Mouse (Mus musculus) erythroblast, adult 5-6 weeks (primary cell): Measurements from ENCODE around the gene Ddx10. TPM values are rescaled to one million over a fixed set of nuclear protein-coding genes. Genes with fewer than 3 reads are reported as not detected.

ENCODE experiments used
- ATAC-seq: replicated peaks from 2 replicates; pipeline ENCODE4 v1.8.0; 2016; ENCODE audit warnings: moderate number of reproducible peaks, mild to moderate bottlenecking, moderate TSS enrichment, inconsistent platforms; ENCODE audit not compliant: poor library complexity, low FRiP score, severe bottlenecking
- total RNA-seq, 2 experiments: library from RNA; stranded (forward) in 1 of 2; stranded (reverse) in 1 of 2; fragments of 150-400 nt in 1 of 2; fragments of 200-764, 138-1000 nt in 1 of 2; gene quantifications; 2 replicates each; pipeline versions ENCODE4 v1.2.3 to v1.2.4; 2015 to 2017; ENCODE audit warnings: low replicate concordance in 2 of 2

The Ddx10 gene
- total RNA-seq (2015; ENCODE audit: low replicate concordance), result 7.9 and 9.4 TPM in 2 replicates
- 7.5 and 9.1 TPM in 2 replicates for total RNA-seq (2017; ENCODE audit: low replicate concordance)

DNA sequence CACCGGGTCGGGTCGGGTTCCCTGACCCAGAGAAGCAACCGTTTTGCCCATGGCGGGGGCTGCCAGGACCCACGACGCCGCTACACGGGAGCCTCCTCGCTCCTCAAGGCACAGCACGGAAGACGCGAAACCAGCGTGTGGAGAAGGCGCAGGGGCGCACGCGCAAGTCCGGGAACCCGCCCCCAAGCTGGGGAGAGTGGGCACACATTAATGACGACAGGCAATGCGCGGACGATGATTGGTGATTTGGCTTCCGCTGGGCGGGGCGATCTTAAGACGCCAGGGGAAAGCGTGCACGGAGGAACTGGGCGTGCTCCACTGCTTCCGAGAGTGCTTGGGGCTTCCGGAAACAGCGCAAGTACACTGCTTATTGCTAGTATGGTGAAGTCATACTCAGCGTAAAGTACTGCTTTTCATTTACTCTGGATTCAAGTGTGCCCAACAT, at the start of gene Ddx10:
Ddx10 (minus strand) TSS at position 101 of the 445 bp plus-strand sequence.
- ATAC-seq, result peak; percentile 100

DNA sequence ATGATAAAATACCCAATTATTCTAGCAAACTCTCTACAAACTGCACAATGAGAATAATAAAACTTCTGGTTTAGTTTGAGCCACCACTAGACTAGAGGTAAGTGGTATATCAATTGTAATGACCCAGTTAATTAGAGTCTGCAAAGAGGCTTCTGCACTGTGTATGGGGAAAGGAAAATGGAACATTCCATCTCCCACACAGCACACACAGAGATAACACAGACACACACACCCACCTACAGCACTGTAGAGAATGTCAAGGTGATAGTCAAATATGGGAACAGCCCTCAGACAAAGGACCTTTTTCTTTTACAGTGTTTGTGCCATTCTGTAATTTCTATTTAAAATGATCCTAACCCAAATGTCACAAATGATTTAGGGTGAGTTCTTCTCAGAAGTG, 45.0 kb upstream of the Ddx10 start:
- ATAC-seq, result no peak

DNA sequence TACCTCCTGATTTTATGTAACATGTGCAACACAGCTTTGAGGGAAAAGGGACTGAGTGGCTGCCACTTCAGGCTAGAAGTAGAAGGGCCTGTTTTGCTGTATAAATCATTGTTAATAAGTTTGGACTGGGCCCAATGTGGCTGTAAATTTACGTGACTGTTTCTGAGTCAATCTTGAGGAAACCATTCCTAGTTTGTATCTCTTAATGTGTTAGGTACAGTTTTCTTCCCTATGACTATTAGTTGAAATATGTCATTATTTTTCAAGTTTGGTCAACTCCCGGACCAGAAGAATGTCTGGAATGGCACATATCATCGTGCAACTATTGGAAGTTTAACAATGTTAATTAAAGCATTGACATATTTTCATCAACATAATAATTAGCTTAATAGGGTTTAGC, 42.2 kb upstream of the Ddx10 start:
- no peak for ATAC-seq

DNA sequence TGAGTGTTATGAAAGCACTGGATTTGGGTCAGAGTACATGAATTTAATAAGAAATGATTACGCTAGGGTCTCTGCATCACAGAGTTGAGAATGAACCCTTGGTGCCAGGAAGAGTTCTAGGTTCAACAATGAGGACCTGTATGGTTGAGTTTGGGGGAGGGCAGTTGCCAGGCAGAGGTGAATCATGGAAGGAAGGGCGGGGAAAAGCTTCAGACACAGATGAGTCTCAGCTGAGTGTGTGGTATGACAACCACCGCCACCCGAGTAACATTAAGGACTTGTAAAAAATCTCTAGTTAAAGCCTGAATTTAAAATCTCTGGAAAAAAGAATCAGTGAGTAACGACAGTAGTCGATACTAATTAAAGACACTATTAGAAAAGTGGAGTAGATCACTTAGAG, 38.9 kb upstream of the Ddx10 start:
- no peak for ATAC-seq

DNA sequence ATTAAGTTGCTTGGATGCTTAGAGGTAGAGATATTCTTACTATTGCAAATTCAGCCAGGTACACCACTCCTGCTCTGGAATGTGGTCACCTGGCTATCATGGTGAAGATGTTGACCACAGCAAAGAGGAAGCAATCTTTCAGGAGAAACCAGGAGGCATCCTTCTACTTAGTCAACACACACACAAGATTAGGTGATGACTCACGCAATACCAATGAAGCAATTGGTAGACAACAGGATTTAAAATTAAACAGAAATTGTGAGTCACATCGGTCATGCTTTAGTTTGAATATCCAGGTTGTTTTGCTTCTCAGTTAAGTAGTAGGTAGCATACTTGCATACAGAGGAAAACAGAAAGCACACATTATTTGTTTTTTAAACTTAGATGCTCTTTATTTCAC, 31.1 kb upstream of the Ddx10 start:
- no peak for ATAC-seq

DNA sequence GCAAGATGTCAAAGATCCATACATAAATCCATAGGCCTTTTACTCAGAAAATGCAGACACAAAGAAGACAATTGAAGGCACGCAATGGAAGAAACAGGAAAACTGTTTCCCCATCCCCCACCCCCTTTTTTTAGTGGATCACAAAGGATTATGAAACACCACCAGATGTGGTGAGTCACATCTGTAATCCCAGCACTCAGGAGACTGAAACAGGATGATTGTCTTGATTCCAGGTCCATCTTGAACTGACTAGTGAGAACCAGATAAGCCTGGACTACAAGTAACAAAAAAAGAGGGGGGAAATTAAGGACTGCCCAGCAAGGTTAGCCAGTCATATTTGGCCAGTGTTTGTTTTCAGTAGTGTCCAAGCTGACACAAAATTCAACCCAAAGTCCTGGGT, 28.5 kb upstream of the Ddx10 start:
- ATAC-seq, result no peak

DNA sequence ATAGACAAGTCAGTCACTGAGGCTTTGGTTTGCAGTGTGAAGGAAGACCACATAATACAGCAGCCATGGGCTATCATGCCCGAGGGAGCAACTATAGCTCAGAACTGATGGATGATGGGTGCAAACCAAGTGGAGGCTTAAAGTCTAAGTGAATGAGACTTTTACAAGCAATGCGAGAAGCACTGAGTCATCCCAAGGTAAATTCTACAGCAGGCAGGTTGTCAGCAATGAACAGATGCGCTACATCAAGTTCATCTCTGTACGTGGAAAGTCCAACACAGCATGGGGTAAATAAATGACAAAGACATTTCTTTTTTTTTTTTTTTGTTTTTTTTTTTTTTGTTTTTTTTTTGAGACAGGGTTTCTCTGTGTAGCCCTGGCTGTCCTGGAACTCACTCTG, 24.9 kb upstream of the Ddx10 start:
- ATAC-seq, result no peak

DNA sequence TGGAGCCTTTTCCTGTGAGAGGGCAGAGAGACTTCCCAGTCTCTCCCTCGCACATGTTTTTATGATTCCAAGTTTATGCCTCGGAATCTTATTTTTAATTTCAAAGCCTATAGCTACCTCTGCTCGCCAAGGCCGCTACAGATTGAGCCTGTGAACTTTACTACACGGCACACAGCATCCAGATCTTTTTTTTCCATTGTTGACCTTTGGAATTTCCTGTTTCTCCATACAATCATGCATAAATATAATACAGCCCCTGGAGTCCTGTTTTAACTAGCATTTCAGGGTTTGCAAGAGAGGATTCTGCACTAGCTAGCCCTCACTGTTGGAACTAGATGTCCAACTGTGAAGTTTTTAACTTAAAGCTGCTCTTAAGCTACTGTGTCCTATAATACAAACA, 24.4 kb upstream of the Ddx10 start:
- no peak for ATAC-seq

DNA sequence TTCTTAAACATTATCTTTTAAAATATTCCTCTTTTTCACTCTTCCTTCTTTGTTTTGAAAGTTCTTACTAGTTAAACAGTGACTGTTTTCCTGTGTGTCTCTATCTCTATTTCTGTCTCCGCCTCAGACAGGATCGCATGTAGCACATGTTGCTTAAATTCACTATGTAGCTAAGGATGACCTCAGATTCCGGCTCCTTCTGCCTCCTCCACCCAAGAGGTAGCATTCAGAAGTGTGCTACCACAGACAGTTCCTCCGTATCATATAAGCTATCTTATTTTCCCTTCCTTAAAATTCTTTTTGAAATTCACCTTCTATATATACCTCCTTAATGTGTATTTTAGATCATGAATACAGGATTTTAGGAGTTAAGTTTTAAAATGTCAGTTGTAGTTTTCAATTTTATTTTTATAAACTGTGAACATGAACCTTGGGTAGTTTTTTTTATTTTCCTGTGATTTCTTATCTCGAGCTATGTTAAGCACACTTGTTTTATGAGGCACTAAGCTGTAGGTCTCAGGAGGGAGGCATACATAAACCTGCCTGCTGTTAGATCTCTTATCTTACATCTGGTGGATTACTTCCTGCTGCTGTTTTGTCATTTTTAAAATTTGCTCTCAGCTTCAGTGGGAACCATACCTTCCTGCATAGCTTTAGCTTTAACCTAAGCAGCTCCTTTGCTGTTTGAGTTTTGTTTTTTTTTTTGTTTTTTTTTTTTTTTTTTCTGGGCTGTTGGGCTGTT, 23.6 kb upstream of the Ddx10 start:
- no peak for ATAC-seq

DNA sequence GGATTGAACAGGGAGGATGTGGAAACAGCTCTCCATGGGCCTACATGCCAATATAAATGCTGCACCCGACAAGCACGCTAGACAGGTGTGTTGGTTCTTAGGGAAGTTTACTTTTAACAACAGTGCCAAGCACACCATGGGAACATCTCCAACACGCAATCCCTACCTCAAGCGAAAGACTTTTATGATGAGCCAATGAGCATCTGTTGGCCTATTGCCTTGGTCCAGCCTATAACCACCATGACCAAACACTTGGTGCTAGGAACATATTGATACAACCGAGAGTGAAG, 21.6 kb upstream of the Ddx10 start:
- no peak for ATAC-seq

DNA sequence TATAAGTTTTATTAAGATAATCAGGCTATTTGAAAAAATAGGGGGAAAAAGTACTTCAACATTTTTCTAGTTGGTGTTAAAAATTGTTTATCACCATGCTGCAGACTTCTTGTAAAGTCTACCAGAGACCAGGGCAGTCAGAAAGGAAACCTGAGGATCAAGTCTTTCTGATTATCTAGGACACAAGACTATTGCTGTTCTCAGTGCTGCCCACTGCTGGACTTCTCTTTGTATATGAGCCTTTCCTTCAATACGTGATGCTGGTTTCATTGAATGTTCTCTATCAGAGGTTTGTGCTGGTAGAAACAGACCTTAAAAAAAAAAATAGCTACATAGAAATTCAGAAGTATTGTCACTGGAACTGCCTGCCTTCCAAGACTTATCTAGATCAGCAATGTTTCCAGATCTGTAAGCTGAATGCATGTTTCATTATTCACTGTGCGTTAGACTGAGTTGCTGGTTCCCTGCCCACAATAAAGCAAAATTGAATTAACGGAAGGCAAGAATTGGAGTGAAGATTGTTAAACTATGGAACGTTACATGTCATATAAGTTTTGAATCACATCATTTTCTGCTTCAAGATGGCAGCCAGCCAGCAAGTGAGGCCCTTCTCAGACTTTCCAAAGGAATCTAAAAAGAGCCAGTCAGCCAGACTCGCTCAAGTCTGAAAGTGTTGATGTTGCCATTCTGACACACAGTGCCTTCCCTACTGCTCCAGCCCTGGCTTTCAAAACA, 21.0 kb upstream of the Ddx10 start:
- ATAC-seq, result no peak

DNA sequence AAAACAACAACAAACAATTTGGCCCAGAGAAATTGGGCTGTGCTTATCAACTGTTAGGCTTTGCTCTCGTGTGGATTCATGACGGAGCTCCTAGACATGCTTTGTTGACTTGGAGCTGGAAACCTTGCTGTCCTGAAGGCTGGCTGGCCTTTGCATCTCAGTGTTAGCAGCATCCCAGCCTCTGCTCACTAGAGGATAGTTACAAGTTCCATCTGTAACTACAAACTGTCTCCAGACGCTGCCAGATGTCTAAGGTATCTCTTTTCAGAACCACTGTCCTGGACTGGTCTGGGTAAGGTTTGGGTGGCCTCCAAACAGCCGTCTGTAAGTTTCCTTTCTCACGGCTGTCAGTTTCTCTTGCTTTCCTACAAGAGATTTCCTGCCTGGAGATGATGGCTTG, 20.2 kb upstream of the Ddx10 start:
- no peak for ATAC-seq

DNA sequence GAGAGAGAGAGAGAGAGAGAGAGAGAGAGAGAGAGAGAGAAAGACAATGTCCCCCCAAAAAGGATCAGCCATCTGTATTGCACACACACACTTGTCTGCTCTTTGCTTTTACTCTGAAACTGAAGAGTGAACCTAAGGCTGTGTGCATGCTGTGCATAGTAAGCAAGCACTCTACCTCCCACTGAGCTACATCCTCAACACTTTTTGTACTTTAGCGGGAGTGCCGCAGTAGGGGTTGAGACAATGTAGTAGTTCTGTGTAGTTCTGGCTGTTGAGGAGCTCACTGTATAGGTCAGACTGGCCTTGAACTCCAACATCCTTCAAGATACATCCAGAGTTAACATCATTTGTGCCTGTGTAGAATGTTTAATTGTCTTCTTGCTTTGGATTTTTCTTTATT, 17.7 kb upstream of the Ddx10 start:
- ATAC-seq, result no peak

DNA sequence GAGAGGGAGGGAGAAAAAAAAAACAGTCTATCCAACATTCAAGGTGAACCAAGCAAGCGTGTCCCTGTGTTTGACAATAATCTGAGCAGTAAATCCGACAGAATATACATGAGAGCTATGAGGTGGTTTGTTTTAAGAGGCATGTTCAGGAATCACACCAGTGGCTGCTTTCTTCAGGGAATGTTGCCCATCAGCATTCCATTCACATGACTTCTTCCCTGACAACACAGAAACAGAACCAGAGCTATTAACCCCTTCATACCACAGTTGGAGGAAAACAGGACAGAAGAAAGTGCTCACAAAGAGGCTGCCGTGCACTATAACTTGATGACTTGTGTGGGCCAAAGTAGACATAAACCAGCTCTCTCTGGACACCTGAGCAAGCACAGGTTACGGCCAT, 16.5 kb upstream of the Ddx10 start:
- no peak for ATAC-seq

DNA sequence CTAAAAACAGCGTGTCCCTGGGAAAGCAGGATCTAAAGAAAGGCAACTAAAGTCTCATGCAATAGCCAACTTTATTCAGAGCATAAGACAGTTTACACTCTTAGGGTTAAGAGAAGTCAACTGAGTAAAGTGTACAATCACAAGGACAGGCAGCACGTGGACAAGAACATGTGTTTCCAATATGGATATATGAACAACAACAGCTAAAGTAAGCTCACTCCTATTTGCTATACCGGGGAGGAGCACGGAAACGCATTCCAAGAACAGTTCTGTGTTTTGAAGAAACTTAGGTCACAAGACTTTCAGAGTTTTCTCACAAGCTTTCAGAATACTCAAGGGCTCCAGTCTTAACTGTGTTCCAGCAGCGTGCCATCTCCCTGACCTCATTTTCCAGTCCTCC, 10.3 kb upstream of the Ddx10 start:
- ATAC-seq, result no peak

DNA sequence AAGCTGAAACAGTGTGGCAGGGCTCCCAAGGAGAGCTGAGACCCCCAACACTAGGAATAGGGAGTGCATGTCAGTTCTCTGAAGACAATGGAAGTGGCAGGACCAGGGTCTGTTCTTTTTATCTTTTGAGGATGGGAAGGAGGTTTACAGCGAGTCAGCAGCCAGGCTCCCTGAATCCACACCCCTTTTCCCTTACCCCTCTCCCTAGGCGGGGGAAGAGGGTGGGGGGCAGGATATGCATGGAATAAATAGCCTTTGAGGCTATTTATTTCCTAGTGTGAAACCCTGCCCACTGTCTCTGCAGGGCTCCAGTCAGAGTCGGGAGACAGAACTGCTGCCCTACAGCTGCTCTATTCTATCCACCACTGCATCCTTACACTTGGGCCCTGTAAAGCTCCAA, 9.9 kb upstream of the Ddx10 start:
- ATAC-seq, result no peak

DNA sequence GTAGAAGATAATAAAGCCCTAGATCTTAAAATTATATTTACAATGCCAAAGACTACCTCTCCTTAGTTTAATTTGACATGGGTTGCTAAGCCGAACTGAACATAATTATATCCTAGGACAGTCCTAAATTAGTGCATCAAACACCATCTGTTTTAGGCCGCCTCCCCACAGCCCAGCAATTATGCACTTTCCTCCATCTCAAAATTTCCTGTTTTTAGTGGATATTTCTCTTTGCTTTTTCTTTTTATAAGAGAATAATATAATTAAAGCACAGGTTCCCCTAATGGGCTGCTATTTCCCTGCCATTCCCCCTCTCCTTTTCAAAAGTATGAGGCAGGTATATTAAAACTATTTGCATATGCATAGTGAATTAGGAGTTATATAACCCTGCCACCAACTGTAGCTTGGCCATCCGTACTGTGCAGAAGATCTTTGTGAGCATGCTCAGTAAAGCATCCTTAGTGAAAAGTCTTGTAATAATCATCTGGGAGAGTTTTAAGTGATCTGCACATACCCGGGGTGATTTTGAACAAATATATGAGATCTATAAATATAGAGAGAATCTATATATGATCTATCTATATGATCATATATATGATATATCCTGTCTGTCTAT, 8.9 kb upstream of the Ddx10 start:
- ATAC-seq, result no peak

DNA sequence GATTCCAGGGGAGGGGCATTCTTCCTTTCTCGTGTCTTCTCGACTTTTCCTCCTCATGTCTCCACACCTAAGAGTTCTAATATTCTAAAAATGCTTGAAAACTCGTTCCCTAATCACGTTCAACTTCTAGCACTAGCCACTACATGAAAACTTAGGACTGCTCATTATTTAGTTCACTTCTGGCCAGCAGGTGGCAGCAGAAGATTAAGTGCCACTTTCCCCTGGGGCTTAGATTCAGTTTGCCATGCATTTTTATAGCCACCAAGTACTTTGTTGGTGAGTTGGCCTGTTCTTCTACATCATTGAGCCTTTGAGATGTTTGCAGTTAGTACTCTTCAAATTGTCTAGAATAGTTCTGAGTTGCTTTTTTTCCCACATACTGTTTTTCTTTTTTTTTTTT, 6.5 kb upstream of the Ddx10 start:
- peak; percentile 69 for ATAC-seq

DNA sequence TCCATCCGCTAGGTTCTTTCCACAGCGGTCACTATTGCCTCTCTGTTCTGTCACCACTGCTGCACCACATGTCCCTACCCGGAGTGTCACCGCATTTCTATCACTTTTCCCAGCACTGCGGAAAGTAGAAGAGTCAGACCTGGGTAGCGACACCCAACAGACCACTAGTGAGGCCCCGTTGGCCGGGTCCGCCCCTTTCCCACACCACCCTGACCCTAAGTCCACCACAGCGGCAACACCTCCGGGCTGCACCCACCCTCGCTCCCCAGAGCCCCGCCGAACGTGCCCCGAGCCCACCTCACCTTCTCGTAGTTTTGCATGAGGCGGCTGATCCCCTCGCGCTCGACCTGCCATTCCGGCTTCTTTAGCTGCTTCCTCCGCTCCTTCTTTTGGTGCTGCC, 337 bp downstream of the Ddx10 start:
- ATAC-seq, result peak; percentile 39

DNA sequence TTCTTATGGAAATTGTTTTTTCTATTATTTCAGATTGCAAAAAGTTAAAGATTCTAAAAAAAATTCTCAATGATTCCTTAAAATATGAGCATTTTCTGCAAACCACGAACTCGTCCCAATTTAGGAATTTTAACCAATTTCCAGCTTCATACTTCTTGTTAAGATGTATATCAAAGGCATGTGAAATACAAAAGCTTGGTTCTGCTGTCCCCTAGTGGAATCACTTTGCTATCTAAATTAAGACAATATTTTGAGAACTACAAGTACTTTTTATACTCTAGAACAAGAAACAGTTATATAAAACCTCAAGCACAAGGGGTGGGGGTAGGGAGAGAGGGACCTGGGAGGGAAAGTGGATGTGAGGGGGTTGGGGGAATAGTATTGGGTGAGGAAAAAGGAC, 29.7 kb downstream of the Ddx10 start:
- ATAC-seq, result no peak

DNA sequence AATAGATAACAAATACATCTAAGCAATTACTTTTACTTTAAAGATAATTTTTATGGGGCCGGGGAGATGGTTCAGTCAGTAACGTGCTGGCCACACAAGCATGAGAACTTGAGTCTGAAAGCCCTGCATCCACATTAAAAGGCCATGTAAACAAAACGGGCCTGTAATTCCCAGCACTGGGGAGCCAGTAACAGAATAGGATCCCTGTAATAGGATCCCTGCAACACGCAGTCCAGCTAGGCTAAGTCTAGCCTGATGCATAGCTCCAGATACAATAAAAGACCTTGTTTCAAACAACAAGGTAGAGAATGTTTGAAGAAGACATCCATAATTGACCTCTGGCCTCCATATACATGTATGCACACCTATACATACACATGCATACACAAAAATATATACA, 39.6 kb downstream of the Ddx10 start:
- no peak for ATAC-seq
